Mouse (Mus musculus) cortical plate, adult 2 months (tissue): ENCODE data around the gene Zmym1. TPM values are rescaled to one million over a fixed set of nuclear protein-coding genes. Genes with fewer than 3 reads are reported as not detected.

Source experiments
- H3K27ac ChIP-seq: fragments of 200-500 bp; 2 replicates; pipeline ENCODE4 v1.5.1; 2012; ENCODE audit warnings: low read length, control low read depth, inconsistent platforms; ENCODE audit not compliant: insufficient read depth
- H3K4me1 ChIP-seq: fragments of 200-500 bp; 2 replicates; pipeline ENCODE4 v1.6.1; 2011; ENCODE audit warnings: low read length; ENCODE audit not compliant: control insufficient read depth, insufficient read depth
- H3K4me3 ChIP-seq: fragments of 200-500 bp; 2 replicates; pipeline ENCODE4 v1.5.1; 2011; ENCODE audit warnings: mild to moderate bottlenecking, low read length, control low read depth; ENCODE audit not compliant: insufficient read depth
- CTCF ChIP-seq: fragments of 200-500 bp; IDR thresholded peaks from 2 replicates; pipeline ENCODE4 v1.5.1; 2011; ENCODE audit warnings: mild to moderate bottlenecking, control low read depth, low read length; ENCODE audit not compliant: insufficient read depth; ENCODE audit errors: extremely low read depth
- POLR2A ChIP-seq: fragments of 200-500 bp; IDR thresholded peaks from 2 replicates; pipeline ENCODE4 v1.6.1; 2011; ENCODE audit warnings: mild to moderate bottlenecking, low read length, control low read depth; ENCODE audit not compliant: insufficient read depth; ENCODE audit errors: extremely low read depth
- polyA plus RNA-seq: library from polyadenylated mRNA; depleted of rRNA; stranded (reverse); fragments of >200 nt; gene quantifications from 2 replicates; pipeline ENCODE4 v1.2.3, GENCODE M21; 2012

Gene Zmym1
- polyA plus RNA-seq, 1 experiment: 7.7 TPM

GRCm38 (mm10) chr4:127074915-127075314, 14.0 kb upstream of the Zmym1 start:
- TF ChIP-seq POLR2A: no peak
- 0 out of 2 replicates have a peak, but pooled peaks have one; percentile 1 for TF ChIP-seq CTCF
- Histone ChIP-seq H3K4me1 (peaks cover 3% of the 10 kb centered on the region; the same call in 1 of the 2 replicates), H3K4me3 (no peak overlapping the region), H3K27ac (no peak overlapping the region)

GRCm38 (mm10) chr4:127064051-127064450, 3.1 kb upstream of the Zmym1 start:
- no peak for TF ChIP-seq POLR2A
- no peak for TF ChIP-seq CTCF
- H3K27ac ChIP-seq: no peak overlapping the region
- no peaks in the 10 kb centered on the region; the same call in 1 of the 2 replicates for H3K4me1 ChIP-seq
- H3K4me3 ChIP-seq: no peak overlapping the region

- Histone ChIP-seq H3K27ac (no peak overlapping the region), H3K4me3 (no peak overlapping the region), H3K4me1 (no peaks in the 10 kb centered on the region)
- TF ChIP-seq CTCF (0 out of 2 replicates have a peak, but pooled peaks have one; percentile 7), POLR2A (no peak)
Measured at GRCm38 (mm10) chr4:127054522-127055198, 6.3 kb downstream of the Zmym1 start.

GRCm38 (mm10) chr4:127053071-127053470, 7.9 kb downstream of the Zmym1 start:
- no peaks in the 10 kb centered on the region for H3K4me1 ChIP-seq

GRCm38 (mm10) chr4:127051121-127051520, 9.8 kb downstream of the Zmym1 start:
- Histone ChIP-seq H3K4me3 (no peak overlapping the region), H3K4me1 (no peaks in the 10 kb centered on the region), H3K27ac (no peak overlapping the region)
- TF ChIP-seq CTCF: no peak
- no peak for TF ChIP-seq POLR2A

More at GRCm38 (mm10) chr4:127053071-127053470, 7.9 kb downstream of the Zmym1 start:
- Histone ChIP-seq H3K4me3 (no peak overlapping the region), H3K27ac (no peak overlapping the region)
- TF ChIP-seq CTCF (no peak), POLR2A (no peak)

DNA sequence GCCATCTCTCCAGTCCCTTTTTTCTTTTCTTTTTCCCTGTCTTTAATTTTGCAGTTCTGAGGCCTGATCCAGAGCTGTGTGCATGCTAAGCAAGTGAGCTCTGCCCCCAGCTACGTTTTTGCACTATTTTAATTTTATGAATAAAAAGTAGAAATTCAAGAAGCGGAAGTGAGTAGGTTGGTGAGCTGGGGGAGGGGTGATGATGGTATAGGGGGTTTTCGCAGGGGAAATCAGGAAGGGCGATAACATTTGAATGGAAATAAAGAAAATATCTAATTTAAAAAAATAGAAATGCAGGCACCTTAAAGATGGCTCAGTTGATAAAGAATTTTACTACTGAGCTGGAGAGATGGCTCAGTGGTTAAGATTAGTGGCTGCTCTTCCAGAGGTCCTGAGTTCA, 17.4 kb downstream of the Zmym1 start:
- no peak overlapping the region for H3K4me3 ChIP-seq
- no peaks in the 10 kb centered on the region for H3K4me1 ChIP-seq
- no peak overlapping the region for H3K27ac ChIP-seq
- TF ChIP-seq POLR2A: no peak
- TF ChIP-seq CTCF: no peak

GRCm38 (mm10) chr4:127039871-127040483, 21.0 kb downstream of the Zmym1 start:
- TF ChIP-seq CTCF (no peak), POLR2A (0 out of 2 replicates have a peak, but pooled peaks have one; percentile 4)
- Histone ChIP-seq H3K4me3 (no peak overlapping the region), H3K27ac (no peak overlapping the region), H3K4me1 (no peaks in the 10 kb centered on the region)

GRCm38 (mm10) chr4:127038828-127039349, 22.1 kb downstream of the Zmym1 start:
- Histone ChIP-seq H3K4me1 (0 out of 2 replicates have a peak, but pooled peaks cover 2% of the 10 kb centered on the region), H3K4me3 (no peak overlapping the region), H3K27ac (no peak overlapping the region)
- TF ChIP-seq CTCF (no peak), POLR2A (no peak)

GRCm38 (mm10) chr4:127037908-127038827, 22.8 kb downstream of the Zmym1 start:
- no peak for TF ChIP-seq CTCF
- TF ChIP-seq POLR2A: no peak
- Histone ChIP-seq H3K4me1 (0 out of 2 replicates have a peak, but pooled peaks cover 2% of the 10 kb centered on the region), H3K27ac (no peak overlapping the region), H3K4me3 (no peak overlapping the region)
